Mouse (Mus musculus) embryonic fibroblast, embryonic 13.5 days (primary cell): ENCODE results near the gene Gm5916. TPM values are rescaled to one million over a fixed set of nuclear protein-coding genes. Genes with fewer than 3 reads are reported as not detected.

Experiments
- H3K27ac ChIP-seq: 2 replicates; pipeline ENCODE4 v1.5.1; 2012; ENCODE audit warnings: low read length, control low read depth, inconsistent platforms; ENCODE audit not compliant: insufficient read depth
- H3K4me1 ChIP-seq: 2 replicates; pipeline ENCODE4 v1.6.1; 2011; ENCODE audit warnings: low read length; ENCODE audit not compliant: control insufficient read depth, insufficient read depth
- H3K4me3 ChIP-seq: 2 replicates; pipeline ENCODE4 v1.5.1; 2011; ENCODE audit warnings: mild to moderate bottlenecking, control low read depth, low read length; ENCODE audit not compliant: insufficient read depth
- CTCF ChIP-seq: IDR thresholded peaks from 2 replicates; pipeline ENCODE4 v1.5.1; 2011; ENCODE audit warnings: mild to moderate bottlenecking, control low read depth, low read length, moderate library complexity, borderline replicate concordance; ENCODE audit not compliant: insufficient read depth
- POLR2A ChIP-seq: IDR thresholded peaks from 2 replicates; pipeline ENCODE4 v1.6.1; 2011; ENCODE audit warnings: low read depth, mild to moderate bottlenecking, control low read depth, low read length, moderate library complexity
- polyA plus RNA-seq: library from polyadenylated mRNA; stranded (reverse); fragments of >200 nt; gene quantifications from 2 replicates; pipeline ENCODE4 v1.2.4, GENCODE M21; 2011; ENCODE audit warnings: low read depth; ENCODE audit not compliant: missing spikeins, insufficient read length

Gene Gm5916
- not detected in 2 replicates for polyA plus RNA-seq

DNA sequence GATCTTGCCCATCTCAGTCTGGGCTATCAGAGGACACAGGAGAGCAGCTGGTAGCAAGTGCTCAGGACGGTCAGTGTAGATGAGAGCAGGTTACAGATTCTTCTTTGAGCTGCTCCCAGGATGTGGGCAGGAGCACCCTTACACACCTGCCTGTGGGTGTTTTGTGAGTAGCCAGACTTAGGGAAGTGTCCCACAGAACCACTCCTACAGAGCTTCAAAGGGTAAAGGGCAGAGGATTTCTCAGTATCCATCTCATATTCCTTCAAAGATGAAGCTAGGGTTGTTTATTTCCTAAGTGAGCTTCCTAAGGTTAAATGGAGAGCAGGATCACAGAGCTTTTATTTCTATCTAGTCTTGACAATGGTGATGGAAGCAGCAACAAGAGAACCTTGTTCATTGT lies at the start of gene Gm5916:
Gene Gm5916, minus strand, starts transcription at position 101 of the 400 bp plus-strand sequence.
- Histone ChIP-seq H3K4me3 (no peak within 1 kb of the TSS), H3K4me1 (no peaks in the 10 kb centered on the region), H3K27ac (no peak within 1 kb of the TSS)
- TF ChIP-seq CTCF = no peak
- no peak for TF ChIP-seq POLR2A

Other genes with a start within 250 kb of the Gm5916 start
- not detected in 2 replicates for gene 9230113P08Rik, start 220.4 kb downstream of the Gm5916 start, polyA plus RNA-seq